Mouse (Mus musculus) hindbrain, embryonic 12.5 days (tissue): ENCODE results near the gene Stab2. TPM values are rescaled to one million over a fixed set of nuclear protein-coding genes. Genes with fewer than 3 reads are reported as not detected.

Experiments
- polyA plus RNA-seq: library from polyadenylated mRNA; unstranded; fragments of >200 nt; fragmentation: Nextera tagmentation; extraction: Ambion mirVana; gene quantifications from 2 replicates; pipeline ENCODE4 v1.2.1, GENCODE M21; 2016

The Stab2 gene
- polyA plus RNA-seq, 1 experiment from 2014 or later, result 0.36 TPM

Other genes starting within 250 kb of the Stab2 start
- gene Gm49358, start 244.1 kb downstream of the Stab2 start, polyA plus RNA-seq, result not detected in 2 replicates
- 3.9 and 4.2 TPM in 2 replicates for gene Nt5dc3, start 229.0 kb downstream of the Stab2 start, polyA plus RNA-seq
- 0.25 and 0.30 TPM in 2 replicates for gene 1700113H08Rik, start 50.0 kb upstream of the Stab2 start, polyA plus RNA-seq